ENCODE assay signal across 10 mouse cellular contexts in genomic region chr11:63026651-63027141, GRCm38 (mm10). TPM values are rescaled to one million over a fixed set of nuclear protein-coding genes. Genes with fewer than 3 reads are reported as not detected.
DNase-seq lines count a peak whose midpoint lies in the region; ATAC-seq and TF ChIP-seq lines count a peak whose summit lies in the region.
"Had no signal": no experiment of that assay in that cellular context is flagged by ENCODE, and none has a peak within 500 bp of the region (broad histone marks: within the 10 kb centered on the region; RNA-seq: fewer than 3 reads in every experiment).

No protein-coding gene starts in this region.

- no peaks in the 10 kb centered on the region for H3K9me3 ChIP-seq in stomach, postnatal 0 days (ENCODE audit: control insufficient read depth, low read length)
- no peaks in the 10 kb centered on the region for H3K9me3 ChIP-seq in forebrain, embryonic 10.5 days
- H3K9me3 ChIP-seq: heart, embryonic 15.5 days; midbrain, embryonic 12.5 days had no signal

- no peak for TF ChIP-seq CTCF in stomach, postnatal 0 days (IDR thresholded peaks at IDR 0.05; ENCODE audit: low read depth)

- H3K4me2 ChIP-seq in stomach, postnatal 0 days (replicated peaks; ENCODE audit: low read depth): no peak overlapping the region
- H3K4me2 ChIP-seq: heart, embryonic 15.5 days; midbrain, embryonic 12.5 days had no signal

- DNase-seq in 3134 (ENCODE audit: extremely low read depth, insufficient read length, low spot score) (peak; percentile 62), 3T3-L1 (ENCODE audit: low read depth, low spot score) (peak; percentile 49)
- peak; percentile 81 for DNase-seq in cerebellum, adult 9-11 months
- peak; percentile 64 for DNase-seq in layer of hippocampus, adult 9-11 months
- DNase-seq in stomach, postnatal 0 days (ENCODE audit: low spot score): no peak
- no peak for DNase-seq in forebrain, embryonic 10.5 days (ENCODE audit: extremely low spot score, low spot score)

- 0 out of 2 replicates have a peak, but pooled peaks have one; percentile 30 for ATAC-seq in stomach, postnatal 0 days (ENCODE audit: low FRiP score, low TSS enrichment)
- ATAC-seq in megakaryocyte progenitor cell, adult 5-6 weeks (replicated peaks; ENCODE audit: poor library complexity): no peak

- H3K4me3 ChIP-seq in stomach, postnatal 0 days (ENCODE audit: low read depth, low read length): no peak overlapping the region
- no peak overlapping the region for H3K4me3 ChIP-seq in forebrain, embryonic 10.5 days
- H3K4me3 ChIP-seq: heart, embryonic 15.5 days; midbrain, embryonic 12.5 days had no signal

- peaks cover 3% of the 10 kb centered on the region; the same call in 1 of the 2 replicates for H3K4me1 ChIP-seq in stomach, postnatal 0 days (replicated peaks; ENCODE audit: control insufficient read depth, insufficient read depth)
- H3K4me1 ChIP-seq in forebrain, embryonic 10.5 days: peaks cover 14% of the 10 kb centered on the region

- H3K27me3 ChIP-seq in stomach, postnatal 0 days (ENCODE audit: control insufficient read depth, insufficient read depth, low read length): no peaks in the 10 kb centered on the region
- no peaks in the 10 kb centered on the region for H3K27me3 ChIP-seq in forebrain, embryonic 10.5 days (ENCODE audit: poor library complexity, severe bottlenecking)
- H3K27me3 ChIP-seq: heart, embryonic 15.5 days; midbrain, embryonic 12.5 days had no signal

- H3K9ac ChIP-seq in stomach, postnatal 0 days (ENCODE audit: low read length): no peak overlapping the region
- H3K9ac ChIP-seq: heart, embryonic 15.5 days; midbrain, embryonic 12.5 days had no signal

- no peaks in the 10 kb centered on the region for H3K36me3 ChIP-seq in stomach, postnatal 0 days (ENCODE audit: control insufficient read depth, insufficient read depth, low read length)
- no peaks in the 10 kb centered on the region for H3K36me3 ChIP-seq in forebrain, embryonic 10.5 days (replicated peaks)
- H3K36me3 ChIP-seq: heart, embryonic 15.5 days; midbrain, embryonic 12.5 days had no signal

- no peak for TF ChIP-seq EP300 in stomach, postnatal 0 days (optimal IDR thresholded peaks at IDR 0.05)

- no peak overlapping the region; the same call in 1 of the 2 replicates for H3K27ac ChIP-seq in stomach, postnatal 0 days (replicated peaks)
- no peak overlapping the region for H3K27ac ChIP-seq in forebrain, embryonic 10.5 days
- H3K27ac ChIP-seq: heart, embryonic 15.5 days; midbrain, embryonic 12.5 days had no signal

- 57% methylated on average over 9 of the region's 9 CpGs for WGBS in stomach, postnatal 0 days
- WGBS in forebrain, embryonic 10.5 days: 88% methylated on average over 9 of the region's 9 CpGs

RNA-seq across cellular contexts. Expression of gene Tekt3, which starts 34.8 kb away (rescaled TPM):
- not detected in 2 replicates for polyA plus RNA-seq in stomach, postnatal 0 days (2015; fragmentation: Nextera tagmentation; extraction: Ambion mirVana)
- polyA plus RNA-seq in forebrain, embryonic 10.5 days (2016; fragmentation: Nextera tagmentation; extraction: Ambion mirVana): not detected in 2 replicates
- total RNA-seq in megakaryocyte progenitor cell, adult 5-6 weeks (2015): not detected in 2 replicates
- total RNA-seq in megakaryocyte progenitor cell, adult 5-6 weeks (2017): not detected in 2 replicates
- polyA plus RNA-seq: brain, embryonic 14.5 days; heart, embryonic 15.5 days; midbrain, embryonic 12.5 days had no signal

Comparison
In these comparisons a context has a peak if more than half of its experiments do, and no peak if none do; other contexts are left out.
1. DNase-seq: peak in 3134 (single experiment), 3T3-L1 (single experiment), cerebellum, adult 9-11 months (single experiment) and layer of hippocampus, adult 9-11 months (single experiment); none in stomach, postnatal 0 days (single experiment) and forebrain, embryonic 10.5 days (single experiment).